In genomic region chr3:55241730-55242421, GRCm38 (mm10) we compare ENCODE assay signal across 8 mouse cellular contexts. TPM values are rescaled to one million over a fixed set of nuclear protein-coding genes. Genes with fewer than 3 reads are reported as not detected.
DNase-seq lines count a peak whose midpoint lies in the region; ATAC-seq and TF ChIP-seq lines count a peak whose summit lies in the region.

Gene Dclk1, plus strand, starts transcription at chr3:55242364.

- DNase-seq in left cerebral cortex, adult 2 months (ENCODE audit: extremely low spot score in 1 of 2, low spot score in 2 of 2) = no peak
- no peak for DNase-seq in left cerebral cortex, adult 9 months (ENCODE audit: low spot score in 2 of 2)
- no peak for DNase-seq in forebrain, embryonic 14.5 days (ENCODE audit: low spot score)
- no peak for DNase-seq in hindbrain, embryonic 10.5 days (ENCODE audit: low spot score)
- DNase-seq in T-cell, adult 2 months (ENCODE audit: low spot score) = no peak

- H3K4me3 ChIP-seq in left cerebral cortex, adult 2 months = peak within 1 kb of the TSS; percentile 81
- peak within 1 kb of the TSS; percentile 75 for H3K4me3 ChIP-seq in forebrain, embryonic 14.5 days (ENCODE audit: low read depth, low read length)
- peak within 1 kb of the TSS; percentile 81 for H3K4me3 ChIP-seq in hindbrain, embryonic 10.5 days
- H3K4me3 ChIP-seq in liver, embryonic 12.5 days = peak within 1 kb of the TSS; percentile 32
- peak within 1 kb of the TSS; percentile 70 for H3K4me3 ChIP-seq in olfactory bulb, adult 2 months (ENCODE audit: insufficient read depth, low read depth, low read length)

- TF ChIP-seq POLR2A in olfactory bulb, adult 2 months (IDR thresholded peaks at IDR 0.05; ENCODE audit: insufficient read depth, low read depth, low read length) = no peak

- peaks cover under 1% of the 10 kb centered on the region; the same call in 1 of the 2 replicates for H3K36me3 ChIP-seq in forebrain, embryonic 14.5 days (ENCODE audit: control insufficient read depth, insufficient read depth, low read length)
- peaks cover under 1% of the 10 kb centered on the region; the same call in 1 of the 2 replicates for H3K36me3 ChIP-seq in hindbrain, embryonic 10.5 days
- H3K36me3 ChIP-seq in liver, embryonic 12.5 days = no peaks in the 10 kb centered on the region

- no peaks in the 10 kb centered on the region for H3K27me3 ChIP-seq in forebrain, embryonic 14.5 days (replicated peaks; ENCODE audit: control insufficient read depth, insufficient read depth, low read length)
- H3K27me3 ChIP-seq in hindbrain, embryonic 10.5 days (ENCODE audit: insufficient read depth, poor library complexity, severe bottlenecking) = peaks cover 14% of the 10 kb centered on the region
- H3K27me3 ChIP-seq in liver, embryonic 12.5 days (replicated peaks) = peaks cover 36% of the 10 kb centered on the region

- ATAC-seq in forebrain, embryonic 14.5 days = no peak; the same call in 1 of the 2 replicates
- ATAC-seq in liver, embryonic 12.5 days = no peak
- ATAC-seq in erythroblast, adult 5-6 weeks (replicated peaks; ENCODE audit: low FRiP score, poor library complexity, severe bottlenecking) = no peak

- H3K9ac ChIP-seq in forebrain, embryonic 14.5 days (ENCODE audit: low read length) = peak within 1 kb of the TSS; percentile 97
- H3K9ac ChIP-seq in liver, embryonic 12.5 days = no peak within 1 kb of the TSS

- H3K27ac ChIP-seq in left cerebral cortex, adult 2 months = peak within 1 kb of the TSS; percentile 96
- peak within 1 kb of the TSS; percentile 98 for H3K27ac ChIP-seq in forebrain, embryonic 14.5 days (ENCODE audit: low read depth, low read length)
- peak within 1 kb of the TSS; percentile 95 for H3K27ac ChIP-seq in hindbrain, embryonic 10.5 days
- H3K27ac ChIP-seq in liver, embryonic 12.5 days = no peak within 1 kb of the TSS
- peak within 1 kb of the TSS; percentile 79 for H3K27ac ChIP-seq in olfactory bulb, adult 2 months (ENCODE audit: insufficient read depth, low read depth, low read length)

- no peak for TF ChIP-seq CTCF in left cerebral cortex, adult 2 months (IDR thresholded peaks at IDR 0.05)
- no peak for TF ChIP-seq CTCF in olfactory bulb, adult 2 months (IDR thresholded peaks at IDR 0.05; ENCODE audit: insufficient read depth, low read depth, low read length)

- H3K4me1 ChIP-seq in forebrain, embryonic 14.5 days (ENCODE audit: control insufficient read depth, insufficient read depth, low read length) = peaks cover 11% of the 10 kb centered on the region
- peaks cover 34% of the 10 kb centered on the region for H3K4me1 ChIP-seq in hindbrain, embryonic 10.5 days (replicated peaks)
- H3K4me1 ChIP-seq in liver, embryonic 12.5 days = no peaks in the 10 kb centered on the region
- H3K4me1 ChIP-seq in olfactory bulb, adult 2 months (ENCODE audit: control insufficient read depth, insufficient read depth, low read length) = peaks cover 9% of the 10 kb centered on the region

- WGBS in forebrain, embryonic 14.5 days = 31% methylated on average over 10 of the region's 10 CpGs
- 35% methylated on average over 10 of the region's 10 CpGs for WGBS in hindbrain, embryonic 10.5 days
- 29% methylated on average over 10 of the region's 10 CpGs for WGBS in liver, embryonic 12.5 days (ENCODE audit: insufficient replicate concordance)
- WGBS in olfactory bulb, adult 2 months = 37% methylated on average over 10 of the region's 10 CpGs

- intact Hi-C loops in left cerebral cortex, adult 2 months (cut with DNase I) = loop anchor here (1.0 to 10.0 kb wide), 3 partner anchors 87 to 223 kb away; no protein-coding TSS in a partner anchor

- no peaks in the 10 kb centered on the region for H3K9me3 ChIP-seq in forebrain, embryonic 14.5 days (replicated peaks; ENCODE audit: control insufficient read depth, low read length)
- H3K9me3 ChIP-seq in hindbrain, embryonic 10.5 days = no peaks in the 10 kb centered on the region
- H3K9me3 ChIP-seq in liver, embryonic 12.5 days (replicated peaks) = no peaks in the 10 kb centered on the region

- peak within 1 kb of the TSS; percentile 67 for H3K4me2 ChIP-seq in forebrain, embryonic 14.5 days (ENCODE audit: low read length)
- peak within 1 kb of the TSS; percentile 57 for H3K4me2 ChIP-seq in liver, embryonic 12.5 days

RNA-seq across cellular contexts. Expression of gene Dclk1, which starts in this region (rescaled TPM):
- total RNA-seq in left cerebral cortex, adult 2 months (2021) = 100 to 1,000 TPM; 871 to 963 TPM
- 140 and 192 TPM in 2 replicates for polyA plus RNA-seq in forebrain, embryonic 14.5 days (2014; fragmentation: Nextera tagmentation; extraction: Ambion mirVana)
- polyA plus RNA-seq in hindbrain, embryonic 10.5 days (2016; fragmentation: Nextera tagmentation; extraction: Ambion mirVana) = 52.5 and 81.6 TPM in 2 replicates
- polyA plus RNA-seq in liver, embryonic 12.5 days (2016; fragmentation: Nextera tagmentation; extraction: Ambion mirVana) = 1.7 and 1.8 TPM in 2 replicates
- 265 and 822 TPM in 2 replicates for polyA plus RNA-seq in olfactory bulb, adult 2 months (2012; ENCODE audit: insufficient read depth, insufficient read length, low replicate concordance, missing spikeins)
- total RNA-seq in erythroblast, adult 5-6 weeks (2015; ENCODE audit: low replicate concordance) = not detected in 2 replicates
- total RNA-seq in erythroblast, adult 5-6 weeks (2017; ENCODE audit: low replicate concordance) = not detected in 2 replicates

Comparison
In these comparisons a context has a peak if more than half of its experiments do, and no peak if none do; other contexts are left out.
1. RNA of gene Dclk1 (total RNA-seq): 871 to 963 TPM in left cerebral cortex, adult 2 months; not detected in erythroblast, adult 5-6 weeks; every median in the first group is over 100 times any median in the second.
2. RNA of gene Dclk1 (polyA plus RNA-seq): 265 to 822 TPM in olfactory bulb, adult 2 months, 140 to 192 TPM in forebrain, embryonic 14.5 days and 52.5 to 81.6 TPM in hindbrain, embryonic 10.5 days; 1.7 to 1.8 TPM in liver, embryonic 12.5 days; every median in the first group is over 10 times any median in the second.
3. Peak in every context shown above with its lines, with median percentiles within 50 percentile points of each other: H3K4me3 ChIP-seq.